12 mouse cellular contexts compared by ENCODE assay signal in the genomic region with DNA sequence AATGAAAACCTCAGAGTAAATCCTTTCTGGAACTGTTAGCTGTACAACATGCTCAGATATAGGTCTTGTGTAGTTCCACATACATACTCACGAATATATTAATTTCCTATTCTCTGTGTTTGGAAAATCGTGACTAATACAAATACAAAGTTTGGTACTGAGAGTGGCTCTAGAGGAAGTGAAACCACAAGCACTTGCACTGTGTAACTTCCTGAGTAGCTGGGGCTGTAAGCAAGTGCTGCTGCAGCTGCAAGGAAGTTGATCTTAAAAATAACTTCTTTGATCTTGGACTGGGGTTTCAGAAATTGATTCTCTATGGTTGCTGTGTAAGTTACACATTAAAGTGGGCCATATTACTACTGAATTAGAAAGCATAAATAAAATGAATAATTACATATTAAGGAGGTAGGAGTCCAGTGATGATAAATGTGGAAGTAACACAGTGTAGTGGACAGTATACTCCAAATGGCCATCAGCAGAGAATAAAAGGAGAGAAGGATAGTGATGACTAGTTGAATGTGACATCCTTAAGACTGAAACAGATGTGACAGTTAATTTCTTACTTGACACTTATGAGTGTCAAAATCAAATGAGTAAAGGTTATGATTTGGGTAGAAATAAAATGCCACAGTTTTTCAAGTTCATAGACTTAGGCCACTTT.
A peak's percentile ranks its signal among the peaks of the same experiment; 100 is the strongest.
DNase-seq lines count a peak whose midpoint lies in the region; ATAC-seq lines count a peak whose summit lies in the region.
"Had no signal": no experiment of that assay in that cellular context is flagged by ENCODE, and none has a peak within 500 bp of the region (broad histone marks: within the 10 kb centered on the region; RNA-seq: fewer than 3 reads in every experiment).

No protein-coding gene starts in this region.

- no peaks in the 10 kb centered on the region for H3K36me3 ChIP-seq in heart, embryonic 16.5 days (ENCODE audit: control insufficient read depth, insufficient read depth)
- no peaks in the 10 kb centered on the region for H3K36me3 ChIP-seq in heart, embryonic 10.5 days
- H3K36me3 ChIP-seq in splenic B cell, adult 2 months (ENCODE audit: control insufficient read depth, insufficient read depth, low read length, poor library complexity, severe bottlenecking): no peaks in the 10 kb centered on the region
- no peaks in the 10 kb centered on the region for H3K36me3 ChIP-seq in forebrain, embryonic 16.5 days (ENCODE audit: control insufficient read depth, insufficient read depth)
- H3K36me3 ChIP-seq: embryonic facial prominence, embryonic 13.5 days; limb, embryonic 12.5 days; midbrain, embryonic 12.5 days had no signal

- no peak overlapping the region for H3K4me2 ChIP-seq in heart, embryonic 16.5 days (ENCODE audit: low read depth, low read length)
- H3K4me2 ChIP-seq in forebrain, embryonic 16.5 days (ENCODE audit: low read length): no peak overlapping the region
- H3K4me2 ChIP-seq: embryonic facial prominence, embryonic 13.5 days; limb, embryonic 12.5 days; midbrain, embryonic 12.5 days had no signal

- no peak for DNase-seq in heart, embryonic 10.5 days (ENCODE audit: low spot score)
- DNase-seq in spleen, postnatal 36 days (ENCODE audit: low spot score in 2 of 2): peak; percentile 60 to 75
- DNase-seq in spleen, adult 12 weeks (ENCODE audit: low spot score): no peak
- peak; percentile 79 for DNase-seq in splenic B cell, adult 2 months (ENCODE audit: low read depth, low spot score)
- no peak for DNase-seq in MN1 (ENCODE audit: low spot score)
- DNase-seq: cerebellum, adult 2 months had no signal

- H3K9me3 ChIP-seq in heart, embryonic 16.5 days (replicated peaks; ENCODE audit: control insufficient read depth, low read length): no peaks in the 10 kb centered on the region
- H3K9me3 ChIP-seq in heart, embryonic 10.5 days: no peaks in the 10 kb centered on the region
- no peaks in the 10 kb centered on the region for H3K9me3 ChIP-seq in forebrain, embryonic 16.5 days (ENCODE audit: control insufficient read depth, low read length)
- H3K9me3 ChIP-seq: embryonic facial prominence, embryonic 13.5 days; limb, embryonic 12.5 days; midbrain, embryonic 12.5 days had no signal

- H3K4me3 ChIP-seq in heart, embryonic 16.5 days (ENCODE audit: low read length): no peak overlapping the region
- H3K4me3 ChIP-seq in heart, embryonic 10.5 days: no peak overlapping the region
- no peak overlapping the region for H3K4me3 ChIP-seq in forebrain, embryonic 16.5 days (replicated peaks; ENCODE audit: low read length)
- H3K4me3 ChIP-seq: embryonic facial prominence, embryonic 13.5 days; limb, embryonic 12.5 days; midbrain, embryonic 12.5 days had no signal

- H3K9ac ChIP-seq in heart, embryonic 16.5 days (ENCODE audit: low read length): no peak overlapping the region
- no peak overlapping the region for H3K9ac ChIP-seq in forebrain, embryonic 16.5 days (replicated peaks; ENCODE audit: low read depth, low read length)
- H3K9ac ChIP-seq: embryonic facial prominence, embryonic 13.5 days; limb, embryonic 12.5 days; midbrain, embryonic 12.5 days had no signal

- no peak overlapping the region for H3K27ac ChIP-seq in heart, embryonic 16.5 days (ENCODE audit: low read length)
- H3K27ac ChIP-seq in heart, embryonic 10.5 days: no peak overlapping the region
- no peak overlapping the region for H3K27ac ChIP-seq in forebrain, embryonic 16.5 days (ENCODE audit: low read length)
- H3K27ac ChIP-seq: embryonic facial prominence, embryonic 13.5 days; limb, embryonic 12.5 days; midbrain, embryonic 12.5 days had no signal

- 35% methylated on average over 2 of the region's 2 CpGs for WGBS in heart, embryonic 16.5 days
- WGBS in heart, embryonic 10.5 days: 53% methylated on average over 2 of the region's 2 CpGs
- WGBS in forebrain, embryonic 16.5 days: 76% methylated on average over 2 of the region's 2 CpGs

- H3K27me3 ChIP-seq in heart, embryonic 16.5 days (ENCODE audit: control insufficient read depth, insufficient read depth, low read length): no peaks in the 10 kb centered on the region
- H3K27me3 ChIP-seq in heart, embryonic 10.5 days (ENCODE audit: insufficient read depth, poor library complexity, severe bottlenecking): no peaks in the 10 kb centered on the region
- no peaks in the 10 kb centered on the region for H3K27me3 ChIP-seq in splenic B cell, adult 2 months (ENCODE audit: control insufficient read depth, insufficient read depth, low read length, poor library complexity, severe bottlenecking)
- no peaks in the 10 kb centered on the region for H3K27me3 ChIP-seq in forebrain, embryonic 16.5 days (replicated peaks; ENCODE audit: control insufficient read depth, insufficient read depth, low read length)
- H3K27me3 ChIP-seq: embryonic facial prominence, embryonic 13.5 days; limb, embryonic 12.5 days; midbrain, embryonic 12.5 days had no signal

- ATAC-seq in heart, embryonic 16.5 days (replicated peaks; ENCODE audit: extremely low read depth, insufficient read depth, low FRiP score): peak; percentile 72
- peak; percentile 99 for ATAC-seq in granulocyte monocyte progenitor cell, adult 5-6 weeks (replicated peaks; ENCODE audit: poor library complexity, severe bottlenecking)
- no peak for ATAC-seq in forebrain, embryonic 16.5 days

- no peaks in the 10 kb centered on the region for H3K4me1 ChIP-seq in heart, embryonic 16.5 days (ENCODE audit: control insufficient read depth, insufficient read depth, low read length)
- H3K4me1 ChIP-seq in heart, embryonic 10.5 days: no peaks in the 10 kb centered on the region
- H3K4me1 ChIP-seq in forebrain, embryonic 16.5 days (replicated peaks; ENCODE audit: control insufficient read depth, insufficient read depth, low read length): no peaks in the 10 kb centered on the region
- H3K4me1 ChIP-seq: embryonic facial prominence, embryonic 13.5 days; limb, embryonic 12.5 days; midbrain, embryonic 12.5 days had no signal

Comparison
In these comparisons a context has a peak if more than half of its experiments do, and no peak if none do; other contexts are left out.
1. DNase-seq: peak in spleen, postnatal 36 days (2 of 2) and splenic B cell, adult 2 months (single experiment); none in heart, embryonic 10.5 days (single experiment), spleen, adult 12 weeks (single experiment) and MN1 (single experiment).